Mouse (Mus musculus) frontal cortex, postnatal 10 days (tissue): ENCODE measurements around the gene Pex7.
"Not testable (repeated sequence)": the region's sequence is repeated elsewhere in the genome, so short reads cannot be mapped to it uniquely, and the experiment has no call there.

Source experiments
- DNase-seq, 2 experiments: peaks; one replicate each; pipeline ENCODE4 v3.0.0; 2022; ENCODE audit warnings: low spot score in 2 of 2, mixed read lengths in 1 of 2

Pex7 gene

GRCm38 (mm10) chr10:19934384-19935294, 27.1 kb upstream of the Pex7 start, which contains the start of gene Map3k5:
Gene Map3k5 (plus strand): TSS chr10:19934472.
- peak in 1 of 2 experiments; percentile 26 for DNase-seq

GRCm38 (mm10) chr10:19933511-19934383, 26.3 kb upstream of the Pex7 start:
- peak; percentile 57 to 75 for DNase-seq

- no peak for DNase-seq
These were observed 25.5 kb upstream of the Pex7 start for GRCm38 (mm10) chr10:19932986-19933385.

- DNase-seq = no peak
These were observed 20.7 kb upstream of the Pex7 start for GRCm38 (mm10) chr10:19928205-19928604.

- DNase-seq = not testable (repeated sequence)
These were observed 19.0 kb upstream of the Pex7 start for GRCm38 (mm10) chr10:19926391-19926897.

GRCm38 (mm10) chr10:19924256-19924655, 16.8 kb upstream of the Pex7 start:
- no peak for DNase-seq

GRCm38 (mm10) chr10:19922410-19922809, 14.9 kb upstream of the Pex7 start:
- no peak for DNase-seq

GRCm38 (mm10) chr10:19915301-19915700, 7.8 kb upstream of the Pex7 start:
- peak; percentile 53 to 54 for DNase-seq

GRCm38 (mm10) chr10:19913806-19914205, 6.3 kb upstream of the Pex7 start:
- no peak for DNase-seq

- DNase-seq = no peak
These were observed 4.1 kb upstream of the Pex7 start for GRCm38 (mm10) chr10:19911583-19911982.

- no peak for DNase-seq
These were observed 3.0 kb upstream of the Pex7 start for GRCm38 (mm10) chr10:19910516-19910915.

- no peak for DNase-seq
These were observed 587 bp upstream of the Pex7 start for GRCm38 (mm10) chr10:19908076-19908475.

- peak; percentile 18 to 52 for DNase-seq
These were observed 3.2 kb downstream of the Pex7 start for GRCm38 (mm10) chr10:19904077-19904820.

GRCm38 (mm10) chr10:19901992-19902391, 5.5 kb downstream of the Pex7 start:
- DNase-seq = no peak

- no peak for DNase-seq
These were observed 7.3 kb downstream of the Pex7 start for GRCm38 (mm10) chr10:19900191-19900590.

GRCm38 (mm10) chr10:19893976-19894375, 13.5 kb downstream of the Pex7 start:
- peak in 1 of 2 experiments; percentile 37 for DNase-seq

GRCm38 (mm10) chr10:19893146-19893545, 14.3 kb downstream of the Pex7 start:
- DNase-seq = no peak

GRCm38 (mm10) chr10:19891686-19892085, 15.8 kb downstream of the Pex7 start:
- no peak for DNase-seq

- no peak for DNase-seq
These were observed 17.6 kb downstream of the Pex7 start for GRCm38 (mm10) chr10:19889908-19890307.

GRCm38 (mm10) chr10:19886249-19886648, 21.2 kb downstream of the Pex7 start:
- no peak for DNase-seq

GRCm38 (mm10) chr10:19884409-19884808, 23.1 kb downstream of the Pex7 start:
- no peak for DNase-seq
